Mouse (Mus musculus): ENCODE results near the gene Fam168a. TPM values are rescaled to one million over a fixed set of nuclear protein-coding genes. Genes with fewer than 3 reads are reported as not detected.
"Not testable (repeated sequence)": the region's sequence is repeated elsewhere in the genome, so short reads cannot be mapped to it uniquely, and the experiment has no call there.

Gene Fam168a
- polyA plus RNA-seq, 1 experiment from 2014 or later, result 94.4 TPM

- Histone ChIP-seq H3K9me3 (no peaks in the 10 kb centered on the region), H3K4me2 (replicated peaks) (no peak overlapping the region), H3K4me3 (replicated peaks) (no peak overlapping the region), H3K9ac (replicated peaks) (no peak overlapping the region), H3K4me1 (replicated peaks) (peaks cover 36% of the 10 kb centered on the region), H3K27me3 (no peaks in the 10 kb centered on the region), H3K27ac (peak overlapping the region; percentile 58; the same call in 1 of the 2 replicates), H3K36me3 (no peaks in the 10 kb centered on the region)
- ATAC-seq, result peak; percentile 67; the same call in 1 of the 2 replicates
- WGBS, result 53% methylated on average over 6 of the region's 6 CpGs
Measured at GRCm38 (mm10) chr7:100722268-100722667, 15.8 kb downstream of the Fam168a start.

GRCm38 (mm10) chr7:100723453-100724294, 17.2 kb downstream of the Fam168a start:
- H3K27ac ChIP-seq, result peak overlapping the region; percentile 85
- H3K4me3 ChIP-seq (replicated peaks), result no peak overlapping the region
- peaks cover 36% of the 10 kb centered on the region for H3K4me1 ChIP-seq (replicated peaks)
- no peaks in the 10 kb centered on the region for H3K36me3 ChIP-seq
- peak overlapping the region; percentile 33 for H3K4me2 ChIP-seq (replicated peaks)
- H3K9ac ChIP-seq (replicated peaks), result peak overlapping the region; percentile 41
- H3K9me3 ChIP-seq, result no peaks in the 10 kb centered on the region
- WGBS, result 5% methylated on average over 12 of the region's 12 CpGs
- ATAC-seq, result peak; percentile 37; the same call in 1 of the 2 replicates
- H3K27me3 ChIP-seq, result no peaks in the 10 kb centered on the region

GRCm38 (mm10) chr7:100727538-100728085, 21.2 kb downstream of the Fam168a start:
- WGBS, result 91% methylated on average over 2 of the region's 2 CpGs
- no peak for ATAC-seq
- Histone ChIP-seq H3K4me1 (replicated peaks) (peaks cover 23% of the 10 kb centered on the region), H3K9ac (replicated peaks) (no peak overlapping the region), H3K36me3 (no peaks in the 10 kb centered on the region), H3K27me3 (no peaks in the 10 kb centered on the region), H3K4me2 (replicated peaks) (no peak overlapping the region), H3K4me3 (replicated peaks) (no peak overlapping the region), H3K27ac (no peak overlapping the region), H3K9me3 (no peaks in the 10 kb centered on the region)

- no peaks in the 10 kb centered on the region for H3K36me3 ChIP-seq
- no peak for ATAC-seq
- no peak overlapping the region for H3K9ac ChIP-seq (replicated peaks)
- H3K9me3 ChIP-seq, result no peaks in the 10 kb centered on the region
- H3K4me1 ChIP-seq (replicated peaks), result peaks cover 7% of the 10 kb centered on the region
- no peak overlapping the region for H3K27ac ChIP-seq
- H3K27me3 ChIP-seq, result no peaks in the 10 kb centered on the region
- WGBS, result 89% methylated on average over 2 of the region's 2 CpGs
- H3K4me3 ChIP-seq (replicated peaks), result no peak overlapping the region
- H3K4me2 ChIP-seq (replicated peaks), result no peak overlapping the region
Measured at GRCm38 (mm10) chr7:100729778-100730177, 23.3 kb downstream of the Fam168a start.

GRCm38 (mm10) chr7:100732341-100733050, 26.1 kb downstream of the Fam168a start:
- WGBS, result 74% methylated on average over 6 of the region's 6 CpGs
- no peak overlapping the region for H3K9ac ChIP-seq (replicated peaks)
- ATAC-seq, result no peak
- H3K4me1 ChIP-seq (replicated peaks), result peaks cover 6% of the 10 kb centered on the region
- H3K9me3 ChIP-seq, result no peaks in the 10 kb centered on the region
- no peaks in the 10 kb centered on the region for H3K27me3 ChIP-seq
- no peaks in the 10 kb centered on the region for H3K36me3 ChIP-seq
- H3K4me3 ChIP-seq (replicated peaks), result no peak overlapping the region
- no peak overlapping the region for H3K4me2 ChIP-seq (replicated peaks)
- no peak overlapping the region for H3K27ac ChIP-seq

GRCm38 (mm10) chr7:100733051-100733813, 26.8 kb downstream of the Fam168a start:
- no peak overlapping the region for H3K4me3 ChIP-seq (replicated peaks)
- 73% methylated on average over 7 of the region's 7 CpGs for WGBS
- H3K27ac ChIP-seq, result no peak overlapping the region
- no peak for ATAC-seq
- no peaks in the 10 kb centered on the region for H3K36me3 ChIP-seq
- H3K4me2 ChIP-seq (replicated peaks), result no peak overlapping the region
- H3K27me3 ChIP-seq, result no peaks in the 10 kb centered on the region
- H3K9me3 ChIP-seq, result no peaks in the 10 kb centered on the region
- peaks cover 6% of the 10 kb centered on the region for H3K4me1 ChIP-seq (replicated peaks)
- H3K9ac ChIP-seq (replicated peaks), result no peak overlapping the region

GRCm38 (mm10) chr7:100734201-100734600, 27.8 kb downstream of the Fam168a start:
- Histone ChIP-seq H3K27me3 (no peaks in the 10 kb centered on the region), H3K27ac (no peak overlapping the region), H3K4me1 (replicated peaks) (peaks cover 8% of the 10 kb centered on the region), H3K4me2 (replicated peaks) (no peak overlapping the region), H3K36me3 (no peaks in the 10 kb centered on the region), H3K4me3 (replicated peaks) (no peak overlapping the region), H3K9ac (replicated peaks) (no peak overlapping the region), H3K9me3 (no peaks in the 10 kb centered on the region)
- WGBS, result 41% methylated on average over 6 of the region's 6 CpGs
- no peak for ATAC-seq

GRCm38 (mm10) chr7:100734905-100735304, 28.5 kb downstream of the Fam168a start:
- H3K4me2 ChIP-seq (replicated peaks); H3K9me3 ChIP-seq; ATAC-seq; H3K36me3 ChIP-seq; H3K27ac ChIP-seq; H3K9ac ChIP-seq (replicated peaks); H3K4me3 ChIP-seq (replicated peaks); H3K27me3 ChIP-seq; H3K4me1 ChIP-seq (replicated peaks): not testable (repeated sequence)
- 89% methylated on average over 2 of the region's 2 CpGs for WGBS

GRCm38 (mm10) chr7:100736131-100736530, 29.7 kb downstream of the Fam168a start:
- Histone ChIP-seq H3K36me3 (no peaks in the 10 kb centered on the region), H3K27me3 (no peaks in the 10 kb centered on the region), H3K9ac (replicated peaks) (no peak overlapping the region), H3K9me3 (no peaks in the 10 kb centered on the region), H3K4me2 (replicated peaks) (no peak overlapping the region), H3K4me3 (replicated peaks) (no peak overlapping the region), H3K4me1 (replicated peaks) (peaks cover 8% of the 10 kb centered on the region), H3K27ac (no peak overlapping the region)
- 88% methylated on average over 3 of the region's 3 CpGs for WGBS
- no peak for ATAC-seq

GRCm38 (mm10) chr7:100744372-100744771, 37.9 kb downstream of the Fam168a start:
- H3K4me3 ChIP-seq (replicated peaks), result no peak overlapping the region
- no peaks in the 10 kb centered on the region for H3K4me1 ChIP-seq (replicated peaks)
- H3K9me3 ChIP-seq, result no peaks in the 10 kb centered on the region
- H3K27ac ChIP-seq, result no peak overlapping the region
- H3K36me3 ChIP-seq, result no peaks in the 10 kb centered on the region
- no peak for ATAC-seq
- WGBS, result 81% methylated on average over 2 of the region's 2 CpGs
- H3K4me2 ChIP-seq (replicated peaks), result no peak overlapping the region
- no peak overlapping the region for H3K9ac ChIP-seq (replicated peaks)
- no peaks in the 10 kb centered on the region for H3K27me3 ChIP-seq

- 82% methylated on average over 2 of the region's 2 CpGs for WGBS
Measured at GRCm38 (mm10) chr7:100750101-100750500, 43.7 kb downstream of the Fam168a start.

More at GRCm38 (mm10) chr7:100750101-100750500, 43.7 kb downstream of the Fam168a start:
- H3K4me1 ChIP-seq (replicated peaks), result no peaks in the 10 kb centered on the region
- no peak overlapping the region for H3K4me3 ChIP-seq (replicated peaks)
- H3K36me3 ChIP-seq, result no peaks in the 10 kb centered on the region
- no peak overlapping the region for H3K27ac ChIP-seq
- H3K9me3 ChIP-seq, result no peaks in the 10 kb centered on the region
- ATAC-seq, result no peak
- H3K27me3 ChIP-seq, result no peaks in the 10 kb centered on the region
- H3K9ac ChIP-seq (replicated peaks), result no peak overlapping the region
- no peak overlapping the region for H3K4me2 ChIP-seq (replicated peaks)
